Mouse (Mus musculus) lung, adult 2 months (tissue): ENCODE results near the gene Fat1.

Experiments used
- CTCF ChIP-seq: fragments of 200-500 bp; IDR thresholded peaks from 2 replicates; pipeline ENCODE4 v1.5.1; 2011; ENCODE audit warnings: mild to moderate bottlenecking, low read length, control low read depth; ENCODE audit not compliant: insufficient read depth
- POLR2A ChIP-seq: fragments of 200-500 bp; IDR thresholded peaks from 2 replicates; pipeline ENCODE4 v1.6.1; 2011; ENCODE audit warnings: low read depth, mild to moderate bottlenecking, control low read depth, low read length, borderline replicate concordance; ENCODE audit errors: extremely low read depth

- TF ChIP-seq POLR2A (no peak), CTCF (no peak)
Measured at GRCm38 (mm10) chr8:45055500-45055899, 120.3 kb downstream of the Fat1 start.
